ENCODE assay signal across 22 mouse cellular contexts in the genomic region with DNA sequence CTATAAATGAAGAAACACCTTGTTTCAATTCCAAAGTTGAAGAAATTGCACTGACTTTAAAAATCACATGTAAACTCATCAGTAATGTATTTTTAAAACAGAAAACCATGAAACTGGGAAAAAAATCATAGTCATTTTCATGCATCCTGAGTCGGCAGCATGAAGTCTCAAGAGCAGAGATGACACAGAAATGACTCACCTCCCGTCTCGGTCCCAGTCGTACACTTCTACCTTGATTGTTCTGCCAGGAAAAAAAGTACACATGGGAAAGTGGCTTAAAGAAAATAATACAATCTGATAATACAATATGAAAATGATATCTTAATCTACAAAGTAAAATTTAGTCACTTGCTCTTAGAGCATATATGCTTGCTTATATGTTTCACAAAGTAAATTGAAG.
DNase-seq lines count a peak whose midpoint lies in the region; ATAC-seq and TF ChIP-seq lines count a peak whose summit lies in the region.
"Had no signal": no experiment of that assay in that cellular context is flagged by ENCODE, and none has a peak within 500 bp of the region (broad histone marks: within the 10 kb centered on the region; RNA-seq: fewer than 3 reads in every experiment).

No protein-coding gene starts in this region.

- H3K79me3 ChIP-seq in C2C12 (ENCODE audit: low read depth) = no peaks in the 10 kb centered on the region

- TF ChIP-seq CTCF in C2C12 (IDR thresholded peaks at IDR 0.05; ENCODE audit: control insufficient read depth, insufficient read depth, insufficient read length) = no peak

- no peak overlapping the region for H3K9ac ChIP-seq in hindbrain, embryonic 11.5 days (ENCODE audit: low read depth, low read length)
- H3K9ac ChIP-seq: embryonic facial prominence, embryonic 13.5 days; embryonic facial prominence, embryonic 15.5 days; forebrain, embryonic 13.5 days; forebrain, embryonic 15.5 days; forebrain, postnatal 0 days had no signal

- no peaks in the 10 kb centered on the region for H3K36me3 ChIP-seq in C2C12 (ENCODE audit: control insufficient read depth, insufficient read depth)
- H3K36me3 ChIP-seq in hindbrain, embryonic 11.5 days (ENCODE audit: control insufficient read depth, insufficient read depth, low read length) = no peaks in the 10 kb centered on the region
- H3K36me3 ChIP-seq: embryonic facial prominence, embryonic 13.5 days; embryonic facial prominence, embryonic 15.5 days; forebrain, embryonic 15.5 days had no signal

- WGBS in hindbrain, embryonic 11.5 days = 83% methylated on average over 4 of the region's 4 CpGs

- H3K27ac ChIP-seq in hindbrain, embryonic 11.5 days (ENCODE audit: low read depth, low read length) = no peak overlapping the region
- H3K27ac ChIP-seq: embryonic facial prominence, embryonic 13.5 days; embryonic facial prominence, embryonic 15.5 days; forebrain, embryonic 13.5 days; forebrain, embryonic 15.5 days had no signal

- H3ac ChIP-seq in C2C12 (ENCODE audit: control insufficient read depth, insufficient read length, low read depth) = no peak overlapping the region

- no peaks in the 10 kb centered on the region for H3K79me2 ChIP-seq in C2C12 (ENCODE audit: control insufficient read depth, insufficient read depth)

- peak; percentile 22 for DNase-seq in right cerebral cortex, adult 18-20 months
- DNase-seq in right cerebral cortex, postnatal 36 days (ENCODE audit: low spot score in 2 of 2) = no peak
- peak; percentile 17 for DNase-seq in NIH3T3 (ENCODE audit: low read depth)
- peak; percentile 8 for DNase-seq in telencephalon, adult 2 months (ENCODE audit: low read depth, low spot score)
- DNase-seq in thymus, postnatal 0 days (ENCODE audit: low spot score) = no peak
- no peak for DNase-seq in hindbrain, embryonic 11.5 days (ENCODE audit: low spot score)
- DNase-seq: adrenal gland, adult 2 months; adrenal gland, postnatal 10 days; adrenal gland, postnatal 25 days; B cell, adult 2 months; cerebellum, adult 11-12 months; cerebellum, adult 2 months; cerebellum, adult 9-10 months; cerebellum, postnatal 14 days; cerebellum, postnatal 36 days; forebrain, postnatal 0 days had no signal

- H3K9me3 ChIP-seq in hindbrain, embryonic 11.5 days (ENCODE audit: control insufficient read depth, low read length) = no peaks in the 10 kb centered on the region
- H3K9me3 ChIP-seq: embryonic facial prominence, embryonic 13.5 days; embryonic facial prominence, embryonic 15.5 days; forebrain, embryonic 13.5 days; forebrain, embryonic 15.5 days had no signal

- H3K4me1 ChIP-seq in hindbrain, embryonic 11.5 days (replicated peaks; ENCODE audit: control insufficient read depth, insufficient read depth, low read length) = no peaks in the 10 kb centered on the region
- H3K4me1 ChIP-seq: embryonic facial prominence, embryonic 15.5 days; forebrain, embryonic 13.5 days; forebrain, embryonic 15.5 days had no signal

- no peak overlapping the region for H3K4me2 ChIP-seq in hindbrain, embryonic 11.5 days (replicated peaks; ENCODE audit: low read depth, low read length)
- H3K4me2 ChIP-seq: embryonic facial prominence, embryonic 13.5 days; embryonic facial prominence, embryonic 15.5 days; forebrain, embryonic 13.5 days; forebrain, embryonic 15.5 days had no signal

- no peak overlapping the region for H3K4me3 ChIP-seq in C2C12 (ENCODE audit: insufficient read depth, poor library complexity, severe bottlenecking)
- no peak overlapping the region for H3K4me3 ChIP-seq in hindbrain, embryonic 11.5 days (ENCODE audit: low read depth, low read length)
- H3K4me3 ChIP-seq: embryonic facial prominence, embryonic 13.5 days; embryonic facial prominence, embryonic 15.5 days; forebrain, embryonic 13.5 days; forebrain, embryonic 15.5 days had no signal

- no peaks in the 10 kb centered on the region for H3K27me3 ChIP-seq in C2C12 (ENCODE audit: control insufficient read depth, insufficient read depth, insufficient read length)
- H3K27me3 ChIP-seq in hindbrain, embryonic 11.5 days (ENCODE audit: control insufficient read depth, insufficient read depth, low read length) = no peaks in the 10 kb centered on the region
- H3K27me3 ChIP-seq: embryonic facial prominence, embryonic 13.5 days; embryonic facial prominence, embryonic 15.5 days; forebrain, embryonic 13.5 days; forebrain, embryonic 15.5 days had no signal

- ATAC-seq in erythroblast, adult 5-6 weeks (replicated peaks; ENCODE audit: low FRiP score, poor library complexity, severe bottlenecking) = no peak
- ATAC-seq in hindbrain, embryonic 11.5 days (ENCODE audit: low FRiP score) = no peak
- ATAC-seq: forebrain, embryonic 13.5 days; forebrain, embryonic 15.5 days; forebrain, postnatal 0 days had no signal

TF ChIP-seq in C2C12, 6 proteins besides CTCF, POLR2A, EP300 and RAD21:
- TF ChIP-seq USF1 (IDR thresholded peaks at IDR 0.05; ENCODE audit: low read depth) (no peak), FOSL1 (IDR thresholded peaks at IDR 0.05; ENCODE audit: insufficient read depth, low read length, poor library complexity, severe bottlenecking) (peak; percentile 63), MYOD1 (IDR thresholded peaks at IDR 0.05; ENCODE audit: control insufficient read depth, insufficient read length, low read depth) (no peak), CEBPB (IDR thresholded peaks at IDR 0.05; ENCODE audit: low read depth) (no peak), MAX (IDR thresholded peaks at IDR 0.05) (peak; percentile 31), MYOG (IDR thresholded peaks at IDR 0.05; ENCODE audit: control insufficient read depth, extremely low read depth, insufficient read length) (no peak)

Comparison
In these comparisons a context has a peak if more than half of its experiments do, and no peak if none do; other contexts are left out.
1. DNase-seq: peak in right cerebral cortex, adult 18-20 months (single experiment), NIH3T3 (single experiment) and telencephalon, adult 2 months (single experiment); none in right cerebral cortex, postnatal 36 days (0 of 2), thymus, postnatal 0 days (single experiment) and hindbrain, embryonic 11.5 days (single experiment).